Mouse (Mus musculus) intestine, embryonic 16.5 days (tissue): ENCODE measurements around the gene Sult2a7. TPM values are rescaled to one million over a fixed set of nuclear protein-coding genes. Genes with fewer than 3 reads are reported as not detected.

Source experiments
- ATAC-seq: fragments of 200-750 bp; cut with Nextera tagmentation; 2 replicates; pipeline ENCODE4 v1.8.0; 2017; ENCODE audit warnings: moderate TSS enrichment, moderate library complexity
- H3K27ac ChIP-seq: fragments of 300-500 bp; sonication (generic); 2 replicates; pipeline ENCODE4 v1.5.1; 2014; ENCODE audit warnings: mild to moderate bottlenecking, low read length
- H3K27me3 ChIP-seq: fragments of 300-500 bp; sonication (generic); replicated peaks from 2 replicates; pipeline ENCODE4 v1.6.1; 2014; ENCODE audit warnings: low read length, control low read depth, mixed read lengths; ENCODE audit not compliant: control insufficient read depth, insufficient read depth
- H3K36me3 ChIP-seq: fragments of 300-500 bp; sonication (generic); 2 replicates; pipeline ENCODE4 v1.6.1; 2014; ENCODE audit warnings: low read length, control low read depth; ENCODE audit not compliant: control insufficient read depth, insufficient read depth
- H3K4me1 ChIP-seq: fragments of 300-500 bp; sonication (generic); 2 replicates; pipeline ENCODE4 v1.6.1; 2014; ENCODE audit warnings: low read length, control low read depth, mixed read lengths; ENCODE audit not compliant: control insufficient read depth, insufficient read depth
- H3K4me2 ChIP-seq: fragments of 300-500 bp; sonication (generic); 2 replicates; pipeline ENCODE4 v1.6.1; 2014; ENCODE audit warnings: low read depth, low read length, control low read depth
- H3K4me3 ChIP-seq: fragments of 300-500 bp; sonication (generic); 2 replicates; pipeline ENCODE4 v1.5.1; 2014; ENCODE audit warnings: mild to moderate bottlenecking, low read length
- H3K9ac ChIP-seq: fragments of 300-500 bp; sonication (generic); 2 replicates; pipeline ENCODE4 v1.6.1; 2014; ENCODE audit warnings: low read depth, low read length
- H3K9me3 ChIP-seq: fragments of 300-500 bp; sonication (generic); 2 replicates; pipeline ENCODE4 v1.6.1; 2016; ENCODE audit warnings: low read length, control low read depth; ENCODE audit not compliant: control insufficient read depth
- WGBS: fragments of 180-500 bp; shearing (Covaris S2); extraction: QIAGEN DNeasy Blood & Tissue Kit; methylation state at CpG from one replicate; pipeline ENCODE4 v1.1.7; 2014; 5-methylcytosine and 5-hydroxymethylcytosine counted together
- polyA plus RNA-seq: library from polyadenylated mRNA; unstranded; fragments of >200 nt; fragmentation: Nextera tagmentation; extraction: Ambion mirVana; gene quantifications from 2 replicates; pipeline ENCODE4 v1.2.1, GENCODE M21; 2015

Gene Sult2a7
- not detected in 2 replicates for polyA plus RNA-seq

DNA sequence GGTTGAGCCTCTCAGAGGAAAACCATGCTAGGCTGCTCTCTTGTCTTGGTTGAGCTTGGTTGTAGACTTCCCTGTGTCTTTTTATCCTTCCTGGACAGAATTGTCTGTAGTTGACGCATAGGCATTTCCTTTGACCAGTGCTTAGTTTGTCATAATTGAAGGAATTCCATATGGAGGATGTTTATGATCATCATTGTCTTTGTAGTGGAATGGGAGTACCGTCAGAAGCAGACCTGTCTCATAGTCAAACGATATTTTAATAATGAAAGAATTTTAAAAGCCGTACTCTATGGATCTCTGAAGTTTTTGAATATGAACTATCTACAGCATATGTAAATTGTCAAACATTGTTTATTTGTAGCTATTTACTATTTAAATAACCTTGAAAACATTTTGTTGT is at the start of gene Sult2a7:
Sult2a7 (minus strand) TSS at position 101 of the 400 bp plus-strand sequence.
- Histone ChIP-seq H3K4me3 (no peak within 1 kb of the TSS), H3K27me3 (no peaks in the 10 kb centered on the region), H3K27ac (no peak within 1 kb of the TSS), H3K4me1 (no peaks in the 10 kb centered on the region), H3K9me3 (no peaks in the 10 kb centered on the region), H3K9ac (no peak within 1 kb of the TSS), H3K36me3 (no peaks in the 10 kb centered on the region), H3K4me2 (no peak within 1 kb of the TSS)
- 88% methylated on average over 4 of the region's 4 CpGs for WGBS
- ATAC-seq: no peak

DNA sequence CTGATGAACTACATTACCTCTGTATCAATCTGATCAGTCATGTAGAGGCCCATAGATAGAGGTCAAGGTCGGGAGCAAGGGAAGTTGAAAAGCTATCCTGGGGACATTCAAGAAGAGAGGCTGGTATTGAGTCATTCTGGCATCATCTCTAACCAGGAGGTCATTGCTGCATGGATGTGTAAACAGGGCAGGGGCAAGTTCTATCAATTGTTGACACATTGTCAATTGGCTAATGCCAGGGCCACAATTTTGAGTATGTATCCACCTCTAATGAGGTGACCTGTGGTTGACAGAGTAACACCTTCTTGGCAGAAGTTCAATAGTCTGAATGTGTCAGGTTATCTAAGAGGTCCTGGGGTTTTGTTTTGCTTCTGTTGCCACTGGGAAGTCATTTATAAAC is 31.2 kb upstream of the Sult2a7 start:
- Histone ChIP-seq H3K4me2 (no peak overlapping the region), H3K27me3 (no peaks in the 10 kb centered on the region)

DNA sequence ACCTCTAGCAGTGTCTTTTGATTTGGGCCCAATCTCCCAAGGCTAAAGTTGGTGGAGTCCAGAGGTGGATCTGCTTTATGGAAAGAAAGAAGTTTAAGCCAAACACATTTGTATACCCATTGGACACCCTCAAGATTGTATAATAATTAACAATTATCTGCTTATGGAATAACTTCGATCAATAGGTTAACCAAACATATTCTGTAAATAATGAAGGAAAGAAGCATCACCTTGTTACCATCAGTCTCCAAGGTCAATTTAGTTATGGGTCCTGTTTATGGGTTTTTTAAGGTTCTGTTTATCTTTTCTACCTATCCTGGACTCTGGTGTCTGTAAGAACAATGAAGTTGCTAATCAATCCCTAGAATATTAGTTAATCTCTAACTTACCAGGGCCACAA is 28.6 kb upstream of the Sult2a7 start:
- 68% methylated on average over 1 of the region's 1 CpGs for WGBS
- ATAC-seq: no peak
- no peak overlapping the region for H3K4me2 ChIP-seq

More for the DNA sequence above, 31.2 kb upstream of the Sult2a7 start:
- no peaks in the 10 kb centered on the region for H3K4me1 ChIP-seq
- 53% methylated on average over 1 of the region's 1 CpGs for WGBS
- no peak overlapping the region for H3K9ac ChIP-seq
- 0 out of 2 replicates have a peak, but pooled peaks cover 4% of the 10 kb centered on the region for H3K9me3 ChIP-seq
- H3K36me3 ChIP-seq: no peaks in the 10 kb centered on the region
- no peak overlapping the region for H3K4me3 ChIP-seq
- H3K27ac ChIP-seq: no peak overlapping the region
- ATAC-seq: no peak

DNA sequence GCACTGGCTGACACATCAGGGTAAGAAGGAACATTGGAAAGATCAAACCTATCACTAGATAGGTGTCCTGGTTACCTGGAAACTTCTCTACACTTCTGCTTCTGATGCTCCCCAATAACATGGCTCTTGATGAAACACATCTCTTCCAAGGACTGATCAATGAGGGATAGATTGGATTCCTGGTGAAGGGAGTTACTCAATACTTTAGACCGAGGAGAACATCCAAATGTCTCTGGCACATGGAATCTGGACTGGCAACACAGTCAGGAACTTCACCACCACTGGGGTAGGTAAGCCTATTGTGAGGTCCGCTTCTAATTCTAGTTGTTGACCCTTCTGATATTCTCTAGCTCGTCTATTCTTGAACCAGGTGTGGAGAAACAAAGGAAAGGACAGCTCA is 24.3 kb upstream of the Sult2a7 start:
- Histone ChIP-seq H3K9ac (no peak overlapping the region), H3K36me3 (no peaks in the 10 kb centered on the region)
- no peak for ATAC-seq

More for the DNA sequence above, 28.6 kb upstream of the Sult2a7 start:
- H3K4me3 ChIP-seq: no peak overlapping the region
- H3K4me1 ChIP-seq: no peaks in the 10 kb centered on the region
- 0 out of 2 replicates have a peak, but pooled peaks cover 4% of the 10 kb centered on the region for H3K9me3 ChIP-seq
- H3K9ac ChIP-seq: no peak overlapping the region
- H3K27me3 ChIP-seq: no peaks in the 10 kb centered on the region
- no peak overlapping the region for H3K27ac ChIP-seq
- H3K36me3 ChIP-seq: no peaks in the 10 kb centered on the region

DNA sequence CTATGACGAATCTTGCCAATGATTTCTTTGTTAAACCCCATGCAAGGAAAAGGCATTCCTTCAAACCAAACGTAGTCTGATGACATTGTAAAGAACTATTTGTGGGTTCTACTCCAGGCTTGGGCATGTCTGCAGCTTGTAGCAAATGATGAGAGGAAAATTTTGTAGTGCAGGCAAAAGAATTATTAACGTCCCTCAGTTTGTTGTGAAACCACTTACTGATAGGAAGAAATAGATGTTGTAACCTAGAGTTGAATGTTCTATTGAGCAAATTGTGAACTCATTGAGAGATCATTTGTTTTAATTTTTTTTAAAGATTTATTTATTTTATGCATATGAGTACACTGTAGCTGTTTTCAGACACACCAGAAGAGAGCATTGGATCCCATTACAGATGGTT is 1.1 kb downstream of the Sult2a7 start:
- Histone ChIP-seq H3K27ac (no peak overlapping the region), H3K4me3 (no peak overlapping the region), H3K36me3 (no peaks in the 10 kb centered on the region), H3K9ac (no peak overlapping the region), H3K4me1 (no peaks in the 10 kb centered on the region), H3K4me2 (no peak overlapping the region), H3K27me3 (no peaks in the 10 kb centered on the region), H3K9me3 (no peaks in the 10 kb centered on the region)
- no peak for ATAC-seq
- 74% methylated on average over 3 of the region's 3 CpGs for WGBS

More for the DNA sequence above, 24.3 kb upstream of the Sult2a7 start:
- WGBS: 72% methylated on average over 3 of the region's 3 CpGs
- H3K4me1 ChIP-seq: no peaks in the 10 kb centered on the region
- no peaks in the 10 kb centered on the region for H3K9me3 ChIP-seq
- H3K27me3 ChIP-seq: no peaks in the 10 kb centered on the region
- no peak overlapping the region for H3K4me3 ChIP-seq
- no peak overlapping the region for H3K27ac ChIP-seq
- H3K4me2 ChIP-seq: no peak overlapping the region

DNA sequence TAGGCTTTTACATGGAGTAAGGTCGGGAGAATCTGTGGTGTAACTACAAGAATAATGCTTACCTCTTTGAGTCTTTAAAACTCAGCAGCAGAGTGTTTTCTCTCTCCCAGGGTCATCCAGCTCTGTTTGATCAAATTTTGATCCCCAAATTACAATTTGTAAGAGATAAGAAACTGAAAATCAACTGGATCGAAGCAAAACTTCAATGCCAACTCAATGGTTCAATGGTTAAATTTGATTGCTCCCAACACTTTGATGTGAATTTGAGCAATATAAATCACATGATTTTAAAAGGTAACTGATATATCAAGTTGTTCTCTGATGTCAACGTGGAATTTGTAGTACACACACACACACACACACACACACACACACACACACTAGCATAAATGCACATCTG is 47.5 kb downstream of the Sult2a7 start, which contains the start of gene Sult2a8:
Sult2a8 (minus strand) TSS at position 236 of the 400 bp plus-strand sequence.
- no peaks in the 10 kb centered on the region for H3K9me3 ChIP-seq
- H3K4me1 ChIP-seq: no peaks in the 10 kb centered on the region
- WGBS: 62% methylated on average over 3 of the region's 3 CpGs
- H3K4me3 ChIP-seq: no peak within 1 kb of the TSS
- H3K4me2 ChIP-seq: no peak within 1 kb of the TSS
- no peak within 1 kb of the TSS for H3K9ac ChIP-seq
- no peak within 1 kb of the TSS for H3K27ac ChIP-seq
- H3K36me3 ChIP-seq: no peaks in the 10 kb centered on the region
- H3K27me3 ChIP-seq: no peaks in the 10 kb centered on the region
- ATAC-seq: no peak

DNA sequence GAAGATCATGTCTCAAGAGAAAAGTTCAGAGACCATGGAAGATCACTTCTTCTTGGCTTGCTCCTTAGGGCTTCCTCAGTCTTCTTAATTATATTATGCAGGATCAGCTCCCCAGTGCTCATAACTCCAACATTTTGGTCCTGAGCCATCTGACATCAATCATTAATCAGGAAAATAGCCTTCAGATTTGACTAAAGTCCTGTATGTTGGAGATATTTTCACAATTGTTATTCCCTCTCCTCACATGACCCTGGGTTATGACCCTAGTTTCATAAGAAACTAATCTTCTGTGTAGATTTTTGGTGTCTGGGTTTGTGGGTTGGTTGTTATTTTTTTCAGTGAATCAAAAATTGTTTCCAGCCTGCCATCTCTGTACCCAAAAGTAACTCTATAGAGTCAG is 54.4 kb downstream of the Sult2a7 start:
- Histone ChIP-seq H3K4me2 (no peak overlapping the region), H3K4me1 (no peaks in the 10 kb centered on the region), H3K27me3 (no peaks in the 10 kb centered on the region), H3K27ac (no peak overlapping the region), H3K36me3 (no peaks in the 10 kb centered on the region), H3K9me3 (no peaks in the 10 kb centered on the region), H3K4me3 (no peak overlapping the region), H3K9ac (no peak overlapping the region)
- no peak for ATAC-seq

DNA sequence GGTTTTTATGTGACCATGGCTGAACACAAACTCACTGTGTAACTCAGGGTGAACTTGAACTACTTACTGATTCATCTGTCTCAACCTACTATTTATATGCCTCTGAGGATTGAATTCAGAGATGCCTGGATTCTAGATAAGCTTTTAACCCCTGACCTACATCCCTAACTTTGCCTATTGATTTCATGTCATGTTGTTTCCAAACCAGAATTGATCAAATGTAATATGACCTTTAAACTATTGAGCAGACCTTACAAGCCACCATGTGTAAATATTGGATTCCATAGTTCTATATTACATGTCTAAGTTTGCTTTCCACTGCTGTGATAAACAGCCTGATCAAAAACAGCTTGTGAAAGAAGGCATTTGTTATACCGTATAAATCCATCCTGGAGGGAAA is 55.5 kb downstream of the Sult2a7 start:
- Histone ChIP-seq H3K4me1 (no peaks in the 10 kb centered on the region), H3K9me3 (no peaks in the 10 kb centered on the region), H3K4me2 (no peak overlapping the region), H3K4me3 (no peak overlapping the region), H3K27me3 (no peaks in the 10 kb centered on the region), H3K9ac (no peak overlapping the region), H3K36me3 (no peaks in the 10 kb centered on the region), H3K27ac (no peak overlapping the region)
- 66% methylated on average over 1 of the region's 1 CpGs for WGBS
- no peak for ATAC-seq

DNA sequence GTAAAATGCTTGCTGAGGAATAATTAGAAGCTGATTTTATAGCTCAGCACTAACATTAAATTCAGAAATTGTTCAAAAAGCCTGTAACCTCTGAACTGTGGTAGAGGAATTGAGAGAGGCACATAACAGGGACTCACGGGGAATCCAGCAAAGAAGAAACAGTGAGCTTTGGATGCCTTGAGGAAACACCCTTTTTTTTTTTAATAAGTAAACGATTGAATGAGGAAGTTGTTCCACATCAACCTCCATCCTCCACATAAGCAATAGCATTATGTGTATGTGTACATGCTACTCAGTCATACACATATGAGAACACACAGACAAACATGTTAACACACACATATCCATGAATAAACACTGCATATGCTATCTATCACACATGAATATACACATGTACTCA is 56.0 kb downstream of the Sult2a7 start:
- no peak overlapping the region for H3K4me2 ChIP-seq
- ATAC-seq: no peak
- H3K27ac ChIP-seq: no peak overlapping the region
- 82% methylated on average over 2 of the region's 2 CpGs for WGBS
- no peaks in the 10 kb centered on the region for H3K4me1 ChIP-seq
- no peaks in the 10 kb centered on the region for H3K27me3 ChIP-seq
- H3K9ac ChIP-seq: no peak overlapping the region
- H3K36me3 ChIP-seq: no peaks in the 10 kb centered on the region
- no peak overlapping the region for H3K4me3 ChIP-seq
- no peaks in the 10 kb centered on the region for H3K9me3 ChIP-seq
